Mouse (Mus musculus) embryo, embryonic 10.5 days (tissue): ENCODE results near the gene Jhy.

Experiments
- DNase-seq: peaks from one replicate; pipeline ENCODE4 v3.0.0-alpha.2; 2015; ENCODE audit warnings: low spot score

Gene Jhy

GRCm38 (mm10) chr9:40851515-40851914, 112.4 kb downstream of the Jhy start:
- no peak for DNase-seq
